Mouse (Mus musculus) WW6 (cell line): ENCODE results near the gene Pdk2.

Experiments
- DNase-seq: peaks from one replicate; pipeline ENCODE4 v3.0.0-alpha.2; 2013; ENCODE audit warnings: low read depth, low spot score

The Pdk2 gene

GRCm38 (mm10) chr11:94987851-94988250 lies 53.3 kb downstream of the Pdk2 start:
- DNase-seq: no peak

DNA sequence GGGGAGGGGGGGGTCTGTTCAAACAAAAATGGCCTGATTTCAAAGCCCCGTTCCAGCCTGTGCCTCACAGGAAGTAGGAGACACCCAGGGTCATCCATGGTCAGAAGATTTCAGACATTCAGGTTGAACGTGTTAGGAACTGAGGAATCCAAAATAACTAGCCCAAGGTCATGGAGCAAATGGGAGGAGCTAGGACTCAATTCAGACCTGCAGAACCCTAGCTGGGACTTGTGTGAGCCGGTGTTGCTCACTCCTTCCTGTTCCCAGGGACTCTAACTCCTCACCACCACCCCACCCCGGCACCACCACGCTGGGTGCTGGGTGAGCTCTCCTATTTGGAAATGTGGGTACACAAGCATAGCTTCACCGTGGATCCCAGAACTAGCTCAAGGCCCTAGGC lies 53.8 kb downstream of the Pdk2 start:
- DNase-seq: no peak

DNA sequence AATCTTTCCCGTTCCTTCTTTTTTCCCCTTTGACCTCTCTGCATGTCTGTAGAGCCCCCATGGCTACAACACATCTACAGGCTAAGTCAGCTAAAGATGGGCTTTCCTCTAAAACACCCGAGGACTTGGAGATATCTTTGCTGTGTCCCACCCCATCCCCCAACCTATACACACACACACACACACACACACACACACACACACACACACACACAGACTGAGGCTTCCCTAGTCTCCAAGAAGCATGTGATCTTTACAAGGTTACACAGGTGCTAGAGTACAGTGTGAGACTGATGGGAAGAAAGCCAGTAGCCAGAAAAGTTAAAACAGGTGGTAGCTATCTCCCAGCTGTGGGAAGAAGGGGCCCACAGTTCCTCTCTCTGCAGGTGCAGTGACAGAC lies 54.7 kb downstream of the Pdk2 start:
- DNase-seq: no peak

- no peak for DNase-seq
These were observed 55.3 kb downstream of the Pdk2 start for GRCm38 (mm10) chr11:94985822-94986221.

DNA sequence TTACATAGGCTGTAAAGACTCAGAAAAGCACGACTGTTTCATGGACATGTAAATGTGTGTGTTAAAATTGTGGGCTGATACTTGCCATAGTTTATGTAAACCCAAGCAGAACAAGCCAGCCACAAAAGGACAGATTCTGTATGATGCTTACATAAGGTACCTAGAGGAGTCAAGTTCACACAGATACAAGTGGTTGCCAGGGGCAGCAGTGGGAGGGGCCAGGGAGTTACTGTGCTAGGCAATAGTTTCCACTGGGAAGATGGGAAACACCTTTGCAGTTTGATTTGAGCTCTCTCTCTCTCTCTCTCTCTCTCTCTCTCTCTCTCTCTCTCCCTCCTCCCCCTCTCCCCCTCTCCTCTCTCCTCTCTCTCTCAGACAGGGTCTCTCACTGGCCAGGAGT lies 56.0 kb downstream of the Pdk2 start:
- DNase-seq: no peak

- no peak for DNase-seq
These were observed 61.5 kb downstream of the Pdk2 start for GRCm38 (mm10) chr11:94979462-94980179.

DNA sequence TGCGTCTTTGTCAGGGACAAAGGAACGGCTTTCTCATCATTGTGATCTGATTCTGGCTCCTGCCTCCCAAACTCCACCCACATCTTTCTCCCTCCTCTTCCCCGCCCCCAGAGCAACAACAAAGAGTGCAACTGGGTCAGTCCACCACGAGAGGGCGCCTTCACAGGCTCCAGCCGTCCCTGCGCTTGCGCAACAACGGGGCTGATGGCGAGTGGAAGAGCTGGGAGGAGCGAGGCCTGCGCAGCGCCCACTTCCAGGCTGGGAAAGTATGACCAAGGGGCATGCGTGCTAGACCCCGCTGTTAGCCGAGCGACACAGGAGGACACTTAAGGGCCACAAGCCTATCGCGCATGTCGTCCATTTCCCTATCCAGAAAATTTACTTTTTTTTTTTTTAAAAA lies 62.2 kb downstream of the Pdk2 start:
- DNase-seq: peak; percentile 89

DNA sequence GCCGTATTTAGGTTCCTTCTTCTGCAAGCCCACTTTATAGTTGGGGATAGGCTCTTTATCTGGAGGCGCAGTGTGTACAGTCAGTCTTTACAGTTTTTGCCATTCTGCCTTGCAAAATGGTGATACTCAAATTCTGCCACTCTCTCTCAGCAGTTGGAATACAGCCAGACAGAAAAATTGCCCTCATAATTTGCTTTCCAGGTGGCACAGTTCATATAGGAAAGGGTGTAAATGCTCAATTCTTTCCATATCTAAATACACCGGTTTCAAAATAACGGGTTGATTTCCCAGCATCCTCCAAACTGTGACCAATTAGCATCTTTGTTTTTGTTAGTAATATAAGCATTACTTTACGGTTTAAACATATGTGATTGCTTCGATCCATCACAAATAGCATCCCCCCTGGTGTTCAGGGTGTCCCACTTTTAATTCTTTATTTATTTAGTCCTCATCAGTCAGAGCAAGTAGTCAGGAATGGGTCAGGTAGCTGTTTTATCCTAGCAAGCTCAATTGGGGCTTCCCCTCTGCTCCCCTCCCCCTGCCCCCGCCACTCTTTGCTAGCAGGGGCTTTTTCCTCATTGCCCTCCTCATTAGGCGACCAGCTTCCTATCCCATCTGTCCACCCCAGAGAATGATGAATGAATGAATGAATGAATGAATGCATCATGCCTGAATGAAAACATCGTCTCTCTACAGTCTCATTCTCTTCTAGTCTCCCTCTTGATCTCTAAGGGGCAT lies 62.8 kb downstream of the Pdk2 start:
- no peak for DNase-seq
